Mouse (Mus musculus) stomach, postnatal 0 days (tissue): ENCODE measurements around the gene Fam53b.

Source experiments
- CTCF ChIP-seq: IDR thresholded peaks from 2 replicates; pipeline ENCODE4 v1.5.1; 2016; ENCODE audit warnings: antibody characterized with exemption, low read depth, mild to moderate bottlenecking, moderate library complexity
- EP300 ChIP-seq: optimal IDR thresholded peaks from 2 replicates; pipeline ENCODE3; 2016; ENCODE audit warnings: antibody characterized with exemption

GRCm38 (mm10) chr7:132858043-132858608 is 44.4 kb upstream of the Fam53b start:
- TF ChIP-seq EP300 (no peak), CTCF (peak; percentile 46)
